Mouse (Mus musculus) G1E (cell line): ENCODE results near the gene Jarid2.

Experiments used
- CTCF ChIP-seq: IDR thresholded peaks from 2 replicates; pipeline ENCODE4 v1.5.1; 2012; ENCODE audit warnings: low read depth, low read length, inconsistent platforms, mixed read lengths
- GATA1 ChIP-seq: IDR thresholded peaks from 2 replicates; pipeline ENCODE4 v1.6.1; 2012; ENCODE audit warnings: borderline replicate concordance, low read length, inconsistent platforms, mixed read lengths
- GATA2 ChIP-seq: IDR thresholded peaks from 2 replicates; pipeline ENCODE4 v1.6.1; 2012; ENCODE audit warnings: low read depth, low read length, inconsistent platforms, borderline replicate concordance
- POLR2AphosphoS5 ChIP-seq: IDR thresholded peaks from 2 replicates; pipeline ENCODE4 v1.6.1; 2012; ENCODE audit warnings: low read depth, low read length, inconsistent platforms; ENCODE audit not compliant: insufficient replicate concordance
- TAL1 ChIP-seq: conservative IDR thresholded peaks from 2 replicates; pipeline ENCODE4 v1.6.1; 2012; ENCODE audit warnings: low read depth, low read length, inconsistent platforms, mixed read lengths

- TF ChIP-seq CTCF (no peak), GATA1 (no peak), POLR2AphosphoS5 (no peak), GATA2 (no peak), TAL1 (no peak)
These were observed 83.1 kb downstream of the Jarid2 start for GRCm38 (mm10) chr13:44812381-44812780.
